Mouse (Mus musculus): ENCODE results near the gene Cdh13. TPM values are rescaled to one million over a fixed set of nuclear protein-coding genes. Genes with fewer than 3 reads are reported as not detected.

The Cdh13 gene
- total RNA-seq, 2 experiments from 2014 or later: 165 to 166 TPM

DNA sequence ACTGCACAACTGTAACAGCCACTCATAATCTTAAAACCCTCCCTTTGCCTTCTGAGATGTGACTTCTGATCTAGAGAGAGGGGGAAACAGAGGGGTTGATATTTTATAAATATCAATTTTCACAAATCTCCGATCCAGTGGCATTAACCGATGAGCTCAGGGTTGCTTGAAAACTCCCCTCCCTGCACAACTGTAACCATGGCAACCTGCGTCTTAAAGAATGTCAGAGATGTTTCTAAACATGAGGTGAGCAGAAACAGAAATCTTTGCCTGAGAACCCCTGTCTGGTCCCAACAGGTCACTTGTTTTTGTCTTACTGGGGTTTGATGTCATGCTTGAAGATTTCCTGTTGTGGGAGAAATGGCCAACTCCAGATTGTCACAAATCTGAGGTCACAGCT is 513.6 kb downstream of the Cdh13 start:
- DNase-seq: no peak

DNA sequence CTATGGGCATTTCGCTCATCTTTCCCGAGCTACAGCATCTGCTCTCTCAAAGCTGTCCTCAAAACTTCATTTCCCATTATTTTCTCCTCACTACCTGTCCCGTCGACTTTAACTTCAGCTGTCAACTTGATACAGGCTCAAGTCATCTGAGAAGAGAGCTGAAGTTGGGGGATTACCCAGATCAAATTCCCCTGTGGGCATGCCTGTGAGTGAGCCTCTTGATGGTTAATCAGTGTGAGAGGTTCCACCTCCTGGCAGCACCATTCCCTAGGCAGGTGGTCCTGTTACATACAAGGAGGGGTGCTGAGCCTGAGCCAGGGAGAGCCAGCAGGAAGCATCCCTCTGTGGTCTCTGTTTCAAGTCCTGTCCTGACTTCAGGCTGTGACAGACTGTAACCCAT is 519.6 kb downstream of the Cdh13 start:
- no peak for DNase-seq

DNA sequence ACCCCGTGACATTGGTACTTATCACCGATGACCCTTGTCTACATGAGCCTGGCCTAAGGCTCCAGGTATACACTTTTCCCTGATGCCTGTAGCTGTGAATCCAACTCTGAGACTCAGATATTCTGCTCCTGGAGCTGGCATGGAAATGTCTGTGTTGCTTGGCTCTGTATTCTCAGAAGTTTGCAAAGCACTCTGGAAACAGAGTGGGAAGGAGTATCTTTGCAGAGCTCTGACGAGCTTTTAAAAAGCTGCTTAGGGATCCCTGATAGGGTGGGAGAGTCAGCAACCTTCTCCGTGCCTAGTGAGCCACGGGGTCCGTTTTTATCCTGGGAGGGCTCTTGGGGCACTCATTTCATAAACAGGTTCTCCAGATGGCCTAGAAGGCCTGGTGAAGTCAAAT is 526.1 kb downstream of the Cdh13 start:
- no peak for DNase-seq

DNA sequence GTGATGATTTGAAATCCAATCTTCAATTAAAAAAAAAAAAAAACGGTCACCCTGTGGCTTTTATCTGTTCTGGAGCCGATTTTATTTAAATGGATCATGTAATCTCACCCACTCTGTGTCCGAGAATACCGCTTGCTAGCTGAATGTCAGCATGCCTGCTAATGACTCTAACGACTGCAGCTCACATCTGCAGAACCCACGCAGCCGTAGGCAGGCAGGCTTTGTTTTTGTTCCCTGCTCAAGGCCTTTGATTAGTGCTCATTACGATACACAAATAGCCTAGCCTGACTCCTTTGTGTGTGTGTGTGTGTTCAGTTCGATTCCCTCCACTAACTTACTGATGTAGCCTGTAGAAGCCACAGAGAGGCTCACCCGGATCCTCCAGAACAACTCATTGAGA is 531.5 kb downstream of the Cdh13 start:
- no peak for DNase-seq

DNA sequence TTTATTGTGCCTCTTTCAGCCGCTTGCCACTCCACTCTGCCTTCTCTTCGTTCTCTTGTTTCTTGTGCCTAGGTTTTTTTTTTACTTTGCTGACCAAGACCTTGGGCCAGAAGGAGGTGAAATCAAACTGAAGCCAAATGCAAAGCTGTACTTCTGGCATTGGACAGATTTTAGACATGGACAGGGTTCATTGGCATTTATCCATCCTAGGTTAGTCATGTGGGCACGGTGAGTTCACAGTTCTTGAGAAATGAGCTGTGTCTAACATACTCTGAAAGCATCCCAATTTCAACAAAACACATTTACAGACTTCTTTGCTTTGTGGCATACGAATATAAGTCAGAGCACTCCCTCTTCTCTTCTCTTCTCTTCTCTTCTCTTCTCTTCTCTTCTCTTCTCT is 543.2 kb downstream of the Cdh13 start:
- DNase-seq: no peak

DNA sequence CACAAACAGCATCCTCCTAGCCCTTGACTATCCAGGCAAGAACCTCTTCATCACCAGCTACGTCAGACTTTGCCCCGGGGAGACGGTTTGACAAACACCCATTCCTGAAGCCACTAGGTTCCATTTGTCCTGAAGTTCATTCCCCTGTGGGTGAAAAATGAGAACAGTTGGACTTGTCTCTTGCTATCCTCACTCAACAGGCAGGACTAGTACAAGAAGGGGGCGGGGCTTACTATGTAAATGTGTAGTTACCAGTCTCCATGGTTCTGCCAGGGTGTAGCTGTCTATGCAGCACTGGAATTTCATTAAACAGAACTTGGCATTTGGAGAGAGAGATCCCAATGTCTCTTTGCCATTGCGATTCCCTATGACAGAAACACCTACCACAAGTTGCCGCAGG is 544.2 kb downstream of the Cdh13 start:
- DNase-seq: no peak

DNA sequence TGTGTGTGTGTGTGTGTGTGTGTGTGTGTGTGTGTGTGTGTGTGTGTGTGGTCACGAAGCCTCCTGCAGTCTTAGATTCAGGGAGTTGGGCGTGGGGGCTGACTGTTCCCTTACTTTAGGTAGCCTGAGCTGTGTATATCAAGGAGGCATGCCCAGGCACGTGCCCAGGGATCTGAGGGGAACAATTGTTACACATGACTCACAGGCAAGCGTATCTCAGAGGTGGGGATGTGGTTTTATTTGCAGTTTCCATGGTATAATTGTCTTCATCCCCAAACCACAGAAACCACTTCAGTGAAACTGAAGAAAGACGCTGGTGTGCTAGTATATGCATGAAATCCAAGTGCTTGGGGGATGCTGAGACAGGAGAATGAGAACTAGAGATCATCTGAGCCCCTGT is 546.8 kb downstream of the Cdh13 start:
- no peak for DNase-seq

DNA sequence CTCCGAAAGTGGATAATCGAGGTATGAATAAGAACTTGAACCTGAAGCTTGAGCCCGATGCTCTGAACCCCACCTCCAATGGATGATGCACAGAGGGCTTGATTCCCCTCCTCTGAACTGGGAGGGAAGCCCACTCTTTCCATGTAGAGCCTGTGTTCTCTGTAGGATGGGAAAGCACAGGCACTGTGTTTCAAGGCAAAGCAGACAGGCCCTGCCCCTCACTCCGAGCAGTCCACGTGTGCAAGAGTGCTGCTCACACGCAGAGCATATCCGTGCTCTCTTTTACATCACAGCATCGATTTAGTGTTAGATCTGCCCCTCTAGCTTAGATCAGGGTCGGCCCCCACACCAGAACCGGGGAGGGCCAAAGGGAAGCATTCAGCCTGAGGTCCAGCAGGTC is 547.5 kb downstream of the Cdh13 start:
- DNase-seq: no peak

DNA sequence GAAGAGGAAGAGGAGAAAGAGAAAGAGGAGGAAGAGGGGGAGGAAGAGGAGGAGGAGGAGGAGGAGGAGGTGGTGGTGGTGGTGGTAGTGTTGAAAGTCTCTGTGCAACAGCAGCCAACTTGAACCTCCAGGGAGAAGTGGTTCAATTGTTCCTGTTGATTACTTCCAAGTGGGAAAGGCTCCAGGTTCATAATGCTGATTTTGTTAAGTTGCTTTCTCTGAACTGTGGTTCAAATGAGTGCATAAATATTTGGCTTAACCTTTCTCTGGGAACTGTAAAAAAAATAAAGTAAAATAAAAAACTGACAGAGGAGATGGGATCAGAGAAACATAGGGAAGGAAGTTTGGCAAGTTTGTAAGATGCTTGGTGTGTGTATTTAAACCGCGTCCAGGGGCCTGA is 555.3 kb downstream of the Cdh13 start:
- no peak for DNase-seq

DNA sequence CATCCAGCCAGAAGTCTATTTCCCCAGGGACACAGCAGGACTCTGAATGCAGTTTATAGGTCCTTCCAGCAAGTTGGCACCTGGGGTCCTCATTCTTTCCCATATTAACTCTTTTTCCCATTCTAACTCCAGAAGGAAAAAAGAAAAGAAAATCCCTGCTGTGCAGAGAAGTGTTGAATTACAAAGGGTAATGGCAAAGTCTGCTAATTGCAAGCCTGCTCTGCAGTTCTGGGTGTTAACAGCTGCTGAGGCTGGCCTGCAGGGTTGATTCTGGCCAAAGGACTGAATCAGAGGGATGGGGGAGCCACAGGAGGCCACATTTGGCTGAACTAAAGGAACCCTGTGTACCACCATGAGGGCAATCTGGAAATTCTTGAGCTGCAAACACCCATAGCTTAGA is 562.2 kb downstream of the Cdh13 start:
- DNase-seq: no peak

DNA sequence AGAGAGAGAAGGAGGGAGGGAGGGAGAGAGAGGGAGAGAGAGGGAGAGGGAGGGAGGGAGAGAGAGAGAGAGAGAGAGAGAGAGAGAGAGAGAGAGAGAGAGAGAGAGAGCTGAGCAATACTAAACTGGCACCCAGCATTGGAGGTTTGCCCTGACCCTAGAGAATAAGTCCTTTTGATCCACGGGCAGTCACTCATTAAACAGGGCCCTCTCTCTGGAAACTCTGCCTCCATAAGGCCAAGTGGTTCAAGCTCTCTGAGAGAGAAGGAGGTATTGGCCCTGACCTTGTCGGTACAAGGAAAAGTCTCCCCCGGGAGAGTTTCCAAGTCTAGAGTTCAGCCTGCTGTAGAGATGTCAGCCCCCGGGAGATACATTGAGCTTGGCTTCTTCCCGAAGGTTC is 564.5 kb downstream of the Cdh13 start:
- DNase-seq: no peak

DNA sequence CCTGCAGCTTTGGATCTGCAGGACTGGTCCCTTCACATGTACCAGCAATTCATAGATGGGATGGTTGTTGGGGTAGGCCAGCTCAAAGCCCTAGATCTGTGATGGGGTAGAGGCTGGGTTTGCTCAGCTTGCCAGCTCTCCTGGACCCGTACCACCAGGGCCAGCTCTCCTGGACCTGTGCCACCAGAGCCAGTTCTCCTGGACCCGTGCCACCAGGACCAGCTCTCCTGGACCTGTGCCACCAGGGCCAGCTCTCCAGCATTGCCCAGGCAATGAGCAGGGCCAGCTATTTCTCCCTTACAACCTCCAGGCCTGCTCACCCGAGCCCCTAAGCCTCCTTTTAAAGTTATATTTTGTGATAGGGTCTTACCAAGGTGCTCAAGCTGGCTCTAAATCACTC is 566.0 kb downstream of the Cdh13 start:
- peak; percentile 25 for DNase-seq

DNA sequence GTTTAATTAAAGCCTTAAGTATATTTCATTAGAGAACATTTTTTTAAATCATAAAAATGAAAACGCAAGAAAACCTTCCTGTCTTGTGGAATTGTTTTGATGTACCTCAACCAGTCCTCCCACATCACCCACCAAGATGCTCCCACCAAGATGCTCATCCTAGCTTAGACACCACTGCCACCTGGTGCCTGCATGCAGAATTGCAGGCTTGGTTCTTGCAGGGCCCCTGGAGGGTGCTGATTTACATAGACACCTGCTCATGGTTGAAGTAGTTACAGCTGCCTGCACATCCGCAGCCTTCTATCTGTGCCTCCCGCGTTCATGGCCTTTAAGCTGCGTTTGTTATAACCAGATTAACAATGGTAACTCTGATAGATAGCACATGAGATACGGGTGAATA is 566.8 kb downstream of the Cdh13 start:
- DNase-seq: peak; percentile 68

DNA sequence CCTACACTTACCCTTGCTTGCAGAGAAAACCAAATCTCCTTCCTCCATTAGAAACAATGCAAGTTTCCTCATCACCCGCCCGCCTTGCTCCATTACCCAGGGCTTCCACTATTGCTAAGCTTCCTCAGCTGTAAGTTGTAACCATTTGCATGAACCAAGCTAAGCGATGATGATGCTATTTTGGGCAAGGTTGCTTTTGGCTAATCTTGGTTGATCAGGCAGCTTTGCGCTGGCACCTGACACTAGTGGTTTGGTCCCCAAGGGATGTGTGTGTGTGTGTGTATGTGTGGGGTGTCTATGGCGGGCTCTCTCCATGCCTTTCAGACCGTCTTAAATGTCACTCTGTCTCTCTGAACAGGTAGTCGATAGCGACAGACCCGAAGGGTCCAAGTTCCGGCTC is 567.8 kb downstream of the Cdh13 start:
- no peak for DNase-seq

DNA sequence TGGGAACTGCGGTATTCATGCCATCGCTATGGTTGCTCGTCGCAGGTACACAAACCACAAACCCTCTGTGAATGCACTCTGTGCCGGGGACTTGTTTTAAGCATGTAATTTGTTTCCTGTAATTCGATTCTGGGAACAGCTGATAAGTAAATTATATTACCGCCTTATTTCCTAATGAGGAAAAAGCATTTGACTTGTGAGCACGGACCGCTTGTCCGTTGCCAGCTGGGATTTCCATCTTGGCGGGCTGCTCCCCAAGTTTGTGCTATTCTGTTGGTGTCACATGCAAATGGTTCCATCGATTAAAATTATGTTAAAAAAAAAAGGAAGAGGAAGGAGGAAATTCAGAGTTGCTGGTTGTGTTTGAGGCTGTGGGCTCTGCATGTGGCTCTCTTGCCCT is 569.3 kb downstream of the Cdh13 start:
- DNase-seq: peak; percentile 23

DNA sequence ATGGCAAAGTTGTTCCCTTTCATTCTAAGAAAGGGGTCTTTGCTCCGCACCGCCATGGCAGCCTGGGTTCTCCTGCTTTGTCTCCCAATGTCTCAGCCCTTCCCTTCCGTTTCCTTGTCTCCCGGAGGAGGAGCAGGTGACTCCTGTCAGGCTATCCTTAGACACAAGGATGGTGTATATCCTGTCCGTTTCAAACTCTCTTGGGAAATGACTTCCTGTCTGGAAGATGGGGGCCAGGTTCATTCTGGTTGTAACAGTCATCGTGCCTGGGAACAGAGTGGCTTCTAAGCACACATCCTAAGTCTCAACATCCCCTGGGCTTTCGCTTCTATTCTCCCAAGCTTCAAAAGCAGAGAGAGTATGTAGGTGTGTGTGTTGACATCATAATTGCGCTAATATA is 571.1 kb downstream of the Cdh13 start:
- no peak for DNase-seq

DNA sequence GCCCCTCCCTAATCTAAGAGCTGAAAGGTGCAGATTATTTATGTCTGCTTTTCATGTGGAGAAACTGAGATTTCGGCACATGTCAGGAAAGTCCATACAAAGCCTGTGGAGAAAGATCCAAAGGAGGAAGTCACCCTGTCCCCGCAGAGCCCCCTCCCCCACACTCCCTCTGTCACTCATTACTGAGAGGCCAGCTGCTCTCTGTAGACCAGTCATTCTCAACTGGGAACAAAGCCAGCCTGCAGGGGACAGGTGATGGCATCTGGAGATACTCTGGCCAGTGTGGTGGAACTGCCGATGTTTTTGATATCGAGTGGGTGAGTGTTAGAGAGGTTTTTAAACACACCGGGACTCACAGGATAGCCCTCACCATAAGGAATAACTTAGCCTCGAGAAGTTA is 582.8 kb downstream of the Cdh13 start:
- peak; percentile 13 for DNase-seq

DNA sequence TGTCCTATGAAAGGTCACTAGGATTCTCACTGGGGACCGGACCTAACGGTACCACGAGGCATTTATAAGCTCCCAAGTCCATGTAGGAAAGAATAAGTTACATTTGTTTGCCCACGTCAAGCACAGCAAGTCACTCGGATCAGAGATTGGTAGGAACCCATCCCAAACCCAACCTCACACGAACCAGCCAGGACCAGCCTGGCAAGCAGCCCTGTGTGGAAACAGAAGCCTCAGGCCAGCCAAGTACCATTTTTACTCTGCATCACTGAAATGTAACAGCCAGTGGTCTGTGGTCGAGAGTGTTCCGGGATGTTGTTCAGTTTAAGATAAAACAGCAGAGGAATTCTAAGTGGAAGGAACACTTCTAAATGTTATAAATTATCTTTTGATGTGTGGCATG is 587.2 kb downstream of the Cdh13 start:
- no peak for DNase-seq

DNA sequence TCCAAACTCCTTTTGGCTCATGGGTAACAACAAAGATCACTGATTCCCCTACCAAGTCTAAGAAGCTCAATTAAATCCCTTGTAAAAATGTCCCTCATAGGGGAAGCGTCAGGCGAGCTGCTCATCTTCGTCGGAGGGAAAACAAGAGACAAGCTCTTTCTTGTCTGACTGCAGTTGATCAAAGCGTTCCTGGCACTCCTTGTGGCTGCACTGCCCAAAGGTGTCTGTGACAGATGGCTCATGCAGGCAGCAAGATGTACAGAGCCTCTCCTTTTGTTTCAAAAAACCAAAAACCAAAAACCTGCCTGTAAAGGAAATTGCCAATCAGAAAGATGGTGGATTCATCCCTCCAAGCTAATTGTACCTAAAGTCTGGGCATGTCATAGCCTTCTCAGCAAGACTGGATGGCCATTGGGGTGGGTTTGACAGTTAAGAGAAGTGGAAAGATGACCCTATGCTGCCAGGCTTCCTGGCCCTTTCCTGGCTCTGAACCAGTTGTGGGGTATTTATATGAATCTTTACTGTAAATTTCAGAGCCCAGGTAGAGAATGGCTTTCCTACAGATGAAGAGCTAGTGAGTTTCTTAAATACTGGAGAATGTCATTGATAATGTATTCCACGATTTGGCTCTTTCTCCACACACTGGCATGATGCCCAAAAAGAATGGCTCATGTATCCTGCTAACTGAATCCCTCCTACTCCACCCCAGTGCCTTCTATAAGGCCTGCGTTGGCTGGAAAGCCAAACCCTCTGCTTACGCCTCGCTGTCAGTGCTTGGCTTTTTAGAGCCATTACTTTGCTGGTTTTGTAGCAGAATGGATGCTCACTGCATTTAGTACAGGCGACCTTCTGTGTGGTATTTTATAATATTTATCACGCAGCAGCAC is 596.6 kb downstream of the Cdh13 start:
- no peak for DNase-seq

DNA sequence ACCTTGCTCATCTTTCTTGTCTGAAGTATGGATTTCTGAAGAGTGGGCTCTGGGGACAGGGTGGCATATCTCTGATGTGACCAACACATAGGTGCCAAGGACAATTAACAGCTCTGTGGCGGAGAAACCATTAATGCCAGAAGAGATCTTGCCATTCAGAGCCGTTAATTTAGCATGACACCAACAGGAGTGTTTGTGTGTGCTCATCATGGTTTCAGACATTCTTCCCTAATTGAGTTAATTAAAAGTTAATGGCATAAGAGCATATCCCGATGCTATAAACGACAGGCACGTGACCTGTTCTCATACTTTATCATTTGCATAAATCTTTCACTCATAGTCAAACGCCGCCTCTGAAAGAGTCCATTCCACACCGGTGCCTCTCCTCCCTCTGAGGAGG is 600.8 kb downstream of the Cdh13 start:
- DNase-seq: no peak

DNA sequence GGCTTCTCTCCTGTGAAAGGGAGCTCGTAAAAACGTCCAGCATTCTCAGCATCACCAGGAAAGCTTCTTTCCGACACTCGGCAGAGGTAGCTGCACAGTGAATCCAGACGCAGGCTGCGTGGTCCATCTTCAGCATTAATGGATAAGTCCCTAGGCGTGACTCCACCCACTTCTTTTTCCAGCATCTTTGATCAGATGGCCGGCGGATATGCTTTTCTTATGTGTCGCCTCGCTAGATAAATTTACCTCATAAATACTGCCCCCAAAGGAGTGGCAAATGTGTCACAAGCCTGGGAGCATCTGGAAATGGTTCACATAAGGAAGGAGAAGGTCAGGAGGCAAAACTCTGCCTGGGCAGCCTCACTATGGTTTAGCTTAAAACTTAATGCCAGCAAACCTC is 601.5 kb downstream of the Cdh13 start:
- DNase-seq: no peak

DNA sequence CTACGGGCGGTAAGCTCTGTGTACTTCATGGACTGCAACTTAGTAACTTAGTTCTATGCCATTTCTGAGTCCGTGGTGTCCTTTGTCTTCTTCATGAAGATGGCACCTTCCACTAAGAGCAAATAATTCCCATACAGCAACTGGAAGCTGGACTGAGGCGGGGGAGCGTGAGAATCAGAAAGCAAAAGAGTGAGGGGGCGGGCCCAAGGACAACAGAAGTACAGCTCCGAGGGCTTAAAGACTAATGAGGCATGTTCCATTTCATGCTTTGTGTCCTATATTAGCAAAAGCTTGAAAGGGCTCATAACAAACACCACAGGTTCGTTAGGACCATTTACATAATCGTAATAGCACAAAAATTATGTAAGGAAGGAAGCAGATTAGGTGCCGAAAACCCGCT is 618.9 kb downstream of the Cdh13 start:
- DNase-seq: no peak

DNA sequence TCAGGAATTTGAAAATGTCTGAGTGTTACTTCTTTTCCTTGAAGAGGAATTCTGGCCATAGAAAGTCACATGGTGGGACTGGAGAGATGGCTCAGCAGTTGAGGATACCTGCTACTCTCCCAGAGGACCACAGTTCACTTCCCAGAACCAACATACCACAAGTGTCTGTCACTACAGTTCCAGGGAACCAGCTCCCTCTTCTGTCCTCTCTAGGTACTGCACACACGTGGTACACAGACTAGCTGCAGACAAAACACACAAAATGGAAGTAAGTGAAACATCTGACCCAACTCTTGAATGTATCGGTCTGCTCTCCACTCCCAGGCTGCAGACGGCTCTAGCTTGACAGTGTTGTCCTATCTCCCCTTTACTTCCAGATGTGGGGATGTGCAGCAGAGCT is 633.0 kb downstream of the Cdh13 start:
- DNase-seq: no peak

DNA sequence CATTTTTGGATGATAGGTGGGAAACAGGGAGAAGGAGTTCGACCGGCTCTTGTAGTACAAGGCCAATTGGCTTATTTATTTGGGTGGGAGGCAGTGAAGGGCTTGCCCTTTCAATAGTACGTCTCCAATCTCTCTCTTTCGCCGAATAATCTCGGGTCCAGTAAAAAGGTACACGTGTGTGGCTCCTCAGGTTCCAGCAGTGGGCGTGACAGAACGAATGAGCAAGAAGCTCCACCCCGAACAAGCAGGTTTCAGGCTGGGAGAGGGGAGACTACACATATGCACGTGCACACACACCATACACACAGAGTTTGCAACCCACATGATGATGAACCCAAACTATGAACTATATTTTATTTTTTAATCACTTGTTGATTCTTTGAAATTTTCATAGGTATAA is 653.9 kb downstream of the Cdh13 start:
- DNase-seq: no peak

DNA sequence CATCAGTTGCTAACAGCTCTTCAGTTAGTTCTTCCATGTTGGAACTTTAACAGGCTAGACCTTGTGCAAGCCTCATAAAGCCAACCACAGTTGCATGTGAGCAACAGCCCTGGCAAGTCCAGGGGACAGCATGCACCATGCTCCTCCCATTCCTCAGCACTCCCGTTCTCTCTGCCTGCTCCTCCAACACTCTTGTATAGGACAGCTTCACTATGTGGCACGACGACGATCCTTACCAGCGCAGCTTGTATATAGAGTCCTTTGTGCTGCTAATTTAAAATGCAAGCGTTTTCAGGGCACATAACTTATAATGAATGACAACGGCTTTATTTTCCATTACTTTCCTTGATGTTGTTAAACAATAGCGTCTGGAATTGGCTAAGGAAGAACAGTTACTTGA is 654.5 kb downstream of the Cdh13 start:
- no peak for DNase-seq

Measured in gastrocnemius, postnatal 10 days (tissue).